Mouse (Mus musculus): ENCODE data around the gene Lrrc8d.
A peak's percentile ranks its signal among the peaks of the same experiment; 100 is the strongest.

Lrrc8d gene

GRCm38 (mm10) chr5:105822521-105823498 lies 123.0 kb downstream of the Lrrc8d start:
- DNase-seq = peak; percentile 39

GRCm38 (mm10) chr5:105824282-105824681 lies 124.5 kb downstream of the Lrrc8d start:
- no peak for DNase-seq

GRCm38 (mm10) chr5:105824827-105825226 lies 125.1 kb downstream of the Lrrc8d start:
- DNase-seq = no peak

GRCm38 (mm10) chr5:105826916-105827510 lies 127.2 kb downstream of the Lrrc8d start:
- no peak for DNase-seq

- no peak for DNase-seq
Measured at GRCm38 (mm10) chr5:105828050-105828449, 128.3 kb downstream of the Lrrc8d start.

GRCm38 (mm10) chr5:105829008-105829586 lies 129.3 kb downstream of the Lrrc8d start:
- no peak for DNase-seq

- no peak for DNase-seq
Measured at GRCm38 (mm10) chr5:105832140-105832539, 132.4 kb downstream of the Lrrc8d start.

GRCm38 (mm10) chr5:105833923-105834322 lies 134.2 kb downstream of the Lrrc8d start:
- DNase-seq = no peak

GRCm38 (mm10) chr5:105836006-105836405 lies 136.2 kb downstream of the Lrrc8d start:
- DNase-seq = no peak

GRCm38 (mm10) chr5:105839740-105840310 lies 140.1 kb downstream of the Lrrc8d start:
- DNase-seq = no peak

GRCm38 (mm10) chr5:105844044-105844753 lies 144.4 kb downstream of the Lrrc8d start:
- DNase-seq = no peak

- DNase-seq = no peak
Measured at GRCm38 (mm10) chr5:105845041-105845440, 145.3 kb downstream of the Lrrc8d start.

GRCm38 (mm10) chr5:105847726-105848125 lies 148.0 kb downstream of the Lrrc8d start:
- DNase-seq = no peak

GRCm38 (mm10) chr5:105849222-105849621 lies 149.5 kb downstream of the Lrrc8d start:
- DNase-seq = no peak

- no peak for DNase-seq
Measured at GRCm38 (mm10) chr5:105849643-105850042, 149.9 kb downstream of the Lrrc8d start.

- no peak for DNase-seq
Measured at GRCm38 (mm10) chr5:105853271-105853670, 153.5 kb downstream of the Lrrc8d start.

- DNase-seq = no peak
Measured at GRCm38 (mm10) chr5:105857486-105857885, 157.7 kb downstream of the Lrrc8d start.

- peak; percentile 53 for DNase-seq
Measured at GRCm38 (mm10) chr5:105858754-105859694, 159.3 kb downstream of the Lrrc8d start.

GRCm38 (mm10) chr5:105859716-105860460 lies 160.1 kb downstream of the Lrrc8d start:
- no peak for DNase-seq

GRCm38 (mm10) chr5:105860461-105860835 lies 160.7 kb downstream of the Lrrc8d start:
- DNase-seq = no peak

GRCm38 (mm10) chr5:105861616-105862015 lies 161.8 kb downstream of the Lrrc8d start:
- no peak for DNase-seq

All from embryo, embryonic 11 days (tissue).